Mouse (Mus musculus) liver, embryonic 13.5 days (tissue): ENCODE data around the gene Farp2. TPM values are rescaled to one million over a fixed set of nuclear protein-coding genes. Genes with fewer than 3 reads are reported as not detected.
"Not testable (repeated sequence)": the region's sequence is repeated elsewhere in the genome, so short reads cannot be mapped to it uniquely, and the experiment has no call there.

Source experiments
- ATAC-seq: fragments of 200-750 bp; cut with Nextera tagmentation; 2 replicates; pipeline ENCODE4 v1.8.0; 2017; ENCODE audit warnings: low read depth, mild to moderate bottlenecking, moderate number of reproducible peaks, moderate library complexity
- DNase-seq: peaks from one replicate; pipeline ENCODE4 v3.0.0; 2022
- H3K27ac ChIP-seq: fragments of 300-500 bp; sonication (generic); 2 replicates; pipeline ENCODE4 v1.5.1; 2015; ENCODE audit warnings: moderate library complexity, mild to moderate bottlenecking, inconsistent platforms
- H3K27me3 ChIP-seq: fragments of 300-500 bp; sonication (generic); 2 replicates; pipeline ENCODE4 v1.6.1; 2015; ENCODE audit warnings: mild to moderate bottlenecking, inconsistent platforms
- H3K36me3 ChIP-seq: fragments of 300-500 bp; sonication (generic); 2 replicates; pipeline ENCODE4 v1.6.1; 2015; ENCODE audit warnings: mild to moderate bottlenecking, inconsistent platforms
- H3K4me1 ChIP-seq: fragments of 300-500 bp; sonication (generic); replicated peaks from 2 replicates; pipeline ENCODE4 v1.6.1; 2015; ENCODE audit warnings: inconsistent platforms
- H3K4me2 ChIP-seq: fragments of 300-500 bp; sonication (generic); 2 replicates; pipeline ENCODE4 v1.6.1; 2015; ENCODE audit warnings: inconsistent platforms, mild to moderate bottlenecking, moderate library complexity
- H3K4me3 ChIP-seq: fragments of 300-500 bp; sonication (generic); replicated peaks from 2 replicates; pipeline ENCODE4 v1.5.1; 2015; ENCODE audit warnings: mild to moderate bottlenecking, inconsistent platforms
- H3K9ac ChIP-seq: fragments of 300-500 bp; sonication (generic); 2 replicates; pipeline ENCODE4 v1.6.1; 2015; ENCODE audit warnings: mild to moderate bottlenecking, inconsistent platforms
- H3K9me3 ChIP-seq: fragments of 300-500 bp; sonication (generic); replicated peaks from 2 replicates; pipeline ENCODE4 v1.6.1; 2016; ENCODE audit warnings: inconsistent platforms
- WGBS: fragments of 180-500 bp; shearing (Covaris S2); methylation state at CpG from one replicate; pipeline ENCODE4 v1.1.7; 2015; ENCODE audit not compliant: insufficient replicate concordance; 5-methylcytosine and 5-hydroxymethylcytosine counted together
- polyA plus RNA-seq: library from polyadenylated mRNA; unstranded; fragments of >200 nt; fragmentation: Nextera tagmentation; extraction: Ambion mirVana; gene quantifications from 2 replicates; pipeline ENCODE4 v1.2.1, GENCODE M21; 2015

The Farp2 gene
- 0.77 and 1.3 TPM in 2 replicates for polyA plus RNA-seq

- ATAC-seq (peak; percentile 98), DNase-seq (peak; percentile 95)
- peak within 1 kb of the TSS; percentile 98 for H3K4me2 ChIP-seq
- peak within 1 kb of the TSS; percentile 65 for H3K27ac ChIP-seq
- peak within 1 kb of the TSS; percentile 72 for H3K4me3 ChIP-seq
- H3K9me3 ChIP-seq: no peaks in the 10 kb centered on the region
- under 1% methylated on average over 68 of the region's 71 CpGs for WGBS
- peaks cover 23% of the 10 kb centered on the region for H3K4me1 ChIP-seq
- H3K36me3 ChIP-seq: peaks cover 20% of the 10 kb centered on the region
- peaks cover 4% of the 10 kb centered on the region for H3K27me3 ChIP-seq
- H3K9ac ChIP-seq: peak within 1 kb of the TSS; percentile 79
These were observed at the start of gene Farp2 for GRCm38 (mm10) chr1:93511585-93512350. Gene Farp2, plus strand, starts transcription at chr1:93512079.

- no peak for ATAC-seq
These were observed 46.8 kb upstream of the Farp2 start for GRCm38 (mm10) chr1:93465066-93465465.

GRCm38 (mm10) chr1:93465746-93466145 is 46.1 kb upstream of the Farp2 start:
- Histone ChIP-seq H3K36me3 (no peaks in the 10 kb centered on the region), H3K9ac (no peak overlapping the region), H3K27me3 (no peaks in the 10 kb centered on the region), H3K9me3 (no peaks in the 10 kb centered on the region), H3K4me1 (peaks cover 5% of the 10 kb centered on the region; the same call in 1 of the 2 replicates), H3K27ac (no peak overlapping the region), H3K4me3 (no peak overlapping the region), H3K4me2 (no peak overlapping the region)
- no peak for ATAC-seq
- DNase-seq: no peak

More at GRCm38 (mm10) chr1:93465066-93465465, 46.8 kb upstream of the Farp2 start:
- Histone ChIP-seq H3K4me3 (no peak overlapping the region), H3K4me2 (no peak overlapping the region), H3K9ac (no peak overlapping the region), H3K27ac (no peak overlapping the region), H3K4me1 (peaks cover 5% of the 10 kb centered on the region; the same call in 1 of the 2 replicates), H3K9me3 (no peaks in the 10 kb centered on the region), H3K36me3 (no peaks in the 10 kb centered on the region), H3K27me3 (no peaks in the 10 kb centered on the region)
- DNase-seq: no peak

- H3K4me1 ChIP-seq: peaks cover 5% of the 10 kb centered on the region; the same call in 1 of the 2 replicates
- 82% methylated on average over 4 of the region's 4 CpGs for WGBS
- no peak overlapping the region for H3K4me3 ChIP-seq
- DNase-seq: no peak
- H3K9ac ChIP-seq: no peak overlapping the region
- H3K27ac ChIP-seq: no peak overlapping the region
- H3K27me3 ChIP-seq: no peaks in the 10 kb centered on the region
- ATAC-seq: no peak
- H3K4me2 ChIP-seq: no peak overlapping the region
- H3K36me3 ChIP-seq: no peaks in the 10 kb centered on the region
- H3K9me3 ChIP-seq: no peaks in the 10 kb centered on the region
These were observed 43.3 kb upstream of the Farp2 start for GRCm38 (mm10) chr1:93468626-93469025.

- Histone ChIP-seq H3K4me2 (no peak overlapping the region), H3K4me3 (no peak overlapping the region), H3K9me3 (no peaks in the 10 kb centered on the region), H3K9ac (no peak overlapping the region), H3K27ac (0 out of 2 replicates have a peak overlapping the region, but pooled peaks have one; percentile 26), H3K27me3 (no peaks in the 10 kb centered on the region), H3K36me3 (0 out of 2 replicates have a peak, but pooled peaks cover 3% of the 10 kb centered on the region), H3K4me1 (peaks cover 33% of the 10 kb centered on the region)
- 76% methylated on average over 3 of the region's 3 CpGs for WGBS
- ATAC-seq (no peak), DNase-seq (no peak)
These were observed 36.2 kb upstream of the Farp2 start for GRCm38 (mm10) chr1:93475694-93476093.

GRCm38 (mm10) chr1:93477758-93478585 is 33.9 kb upstream of the Farp2 start:
- under 1% methylated on average over 41 of the region's 41 CpGs for WGBS
- H3K9ac ChIP-seq: peak overlapping the region; percentile 91
- peaks cover 6% of the 10 kb centered on the region; the same call in 1 of the 2 replicates for H3K36me3 ChIP-seq

GRCm38 (mm10) chr1:93478586-93479475 is 33.0 kb upstream of the Farp2 start, which contains the start of gene Hdlbp:
Gene Hdlbp, minus strand, starts transcription at chr1:93478815.
- H3K36me3 ChIP-seq: peaks cover 6% of the 10 kb centered on the region; the same call in 1 of the 2 replicates
- no peaks in the 10 kb centered on the region for H3K9me3 ChIP-seq
- peak within 1 kb of the TSS; percentile 88 for H3K4me3 ChIP-seq
- peak within 1 kb of the TSS; percentile 91 for H3K9ac ChIP-seq
- peak; percentile 98 for DNase-seq
- WGBS: under 1% methylated on average over 74 of the region's 74 CpGs
- ATAC-seq: peak; percentile 88
- peak within 1 kb of the TSS; percentile 97 for H3K27ac ChIP-seq
- peak within 1 kb of the TSS; percentile 88 for H3K4me2 ChIP-seq
- no peaks in the 10 kb centered on the region for H3K27me3 ChIP-seq
- peaks cover 45% of the 10 kb centered on the region for H3K4me1 ChIP-seq

More at GRCm38 (mm10) chr1:93477758-93478585, 33.9 kb upstream of the Farp2 start:
- H3K27ac ChIP-seq: peak overlapping the region; percentile 97
- H3K4me1 ChIP-seq: peaks cover 45% of the 10 kb centered on the region
- ATAC-seq: peak; percentile 89
- H3K4me3 ChIP-seq: peak overlapping the region; percentile 88
- no peaks in the 10 kb centered on the region for H3K9me3 ChIP-seq
- peak overlapping the region; percentile 88 for H3K4me2 ChIP-seq
- DNase-seq: peak; percentile 90
- H3K27me3 ChIP-seq: no peaks in the 10 kb centered on the region

GRCm38 (mm10) chr1:93479476-93480083 is 32.3 kb upstream of the Farp2 start:
- ATAC-seq (no peak), DNase-seq (peak; percentile 43)
- H3K4me3 ChIP-seq: peak overlapping the region; percentile 88
- H3K27me3 ChIP-seq: no peaks in the 10 kb centered on the region
- 2% methylated on average over 23 of the region's 23 CpGs for WGBS
- H3K27ac ChIP-seq: peak overlapping the region; percentile 97
- no peaks in the 10 kb centered on the region for H3K9me3 ChIP-seq
- H3K36me3 ChIP-seq: peaks cover 3% of the 10 kb centered on the region; the same call in 1 of the 2 replicates
- H3K4me1 ChIP-seq: peaks cover 48% of the 10 kb centered on the region
- H3K4me2 ChIP-seq: peak overlapping the region; percentile 88
- H3K9ac ChIP-seq: peak overlapping the region; percentile 91

- WGBS: 62% methylated on average over 3 of the region's 3 CpGs
- H3K4me1 ChIP-seq: peaks cover 19% of the 10 kb centered on the region
- H3K36me3 ChIP-seq, H3K4me2 ChIP-seq, H3K9me3 ChIP-seq, ATAC-seq, H3K4me3 ChIP-seq, H3K9ac ChIP-seq, H3K27me3 ChIP-seq, DNase-seq, H3K27ac ChIP-seq: not testable (repeated sequence)
These were observed 25.6 kb upstream of the Farp2 start for GRCm38 (mm10) chr1:93486302-93486701.

GRCm38 (mm10) chr1:93495312-93495711 is 16.6 kb upstream of the Farp2 start:
- ATAC-seq (no peak), DNase-seq (no peak)
- peaks cover 55% of the 10 kb centered on the region for H3K36me3 ChIP-seq
- H3K27me3 ChIP-seq: no peaks in the 10 kb centered on the region
- no peak overlapping the region for H3K4me3 ChIP-seq
- no peak overlapping the region for H3K9ac ChIP-seq
- WGBS: 58% methylated on average over 3 of the region's 3 CpGs
- no peaks in the 10 kb centered on the region for H3K9me3 ChIP-seq
- H3K4me2 ChIP-seq: no peak overlapping the region
- no peaks in the 10 kb centered on the region for H3K4me1 ChIP-seq
- H3K27ac ChIP-seq: no peak overlapping the region
